Comparison of ENCODE assay signal across 9 mouse cellular contexts in the genomic region with DNA sequence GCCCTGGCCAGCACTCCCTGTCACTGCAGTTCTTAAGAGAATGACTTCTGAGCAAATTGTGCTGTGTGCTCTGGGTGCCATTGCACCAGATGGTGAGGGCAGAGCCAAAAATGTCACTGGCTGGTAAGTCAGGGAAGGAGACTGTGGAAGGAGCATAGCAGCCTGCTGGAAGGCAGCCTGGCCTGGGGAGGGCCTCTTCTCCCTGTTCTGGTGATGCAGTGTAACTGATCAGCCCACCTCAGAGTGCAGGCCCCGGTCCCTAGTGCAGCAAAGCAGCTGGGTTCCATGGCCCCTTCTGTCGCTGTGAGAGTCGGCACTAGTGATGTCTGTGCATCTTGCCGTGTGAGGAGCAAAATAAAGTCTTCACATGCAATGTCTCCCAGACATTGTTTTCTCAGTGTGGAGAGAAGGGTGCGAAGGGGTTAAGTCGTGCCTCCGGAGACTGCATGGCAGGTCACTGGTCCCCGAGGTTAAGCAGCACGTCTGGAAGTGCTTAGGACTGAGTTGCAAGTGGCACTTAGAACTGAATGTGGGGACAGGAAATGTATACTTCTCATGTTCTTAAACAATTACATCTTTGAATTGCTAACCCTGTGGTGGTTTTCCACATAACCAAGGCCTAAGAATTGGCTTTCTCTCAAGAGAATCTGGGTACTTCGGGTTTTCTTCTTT.
DNase-seq lines count a peak whose midpoint lies in the region; ATAC-seq lines count a peak whose summit lies in the region.
"Had no signal": no experiment of that assay in that cellular context is flagged by ENCODE, and none has a peak within 500 bp of the region (broad histone marks: within the 10 kb centered on the region; RNA-seq: fewer than 3 reads in every experiment).

No protein-coding gene starts in this region.

- H3K4me3 ChIP-seq in forebrain, embryonic 16.5 days (replicated peaks; ENCODE audit: low read length) = no peak overlapping the region
- no peak overlapping the region for H3K4me3 ChIP-seq in midbrain, embryonic 15.5 days

- peaks cover 14% of the 10 kb centered on the region for H3K4me1 ChIP-seq in forebrain, embryonic 16.5 days (replicated peaks; ENCODE audit: control insufficient read depth, insufficient read depth, low read length)
- peaks cover 20% of the 10 kb centered on the region for H3K4me1 ChIP-seq in midbrain, embryonic 15.5 days

- H3K9ac ChIP-seq in forebrain, embryonic 16.5 days (replicated peaks; ENCODE audit: low read depth, low read length) = no peak overlapping the region
- H3K9ac ChIP-seq in midbrain, embryonic 15.5 days = no peak overlapping the region

- WGBS in forebrain, embryonic 16.5 days = 37% methylated on average over 10 of the region's 10 CpGs
- WGBS in midbrain, embryonic 15.5 days = 27% methylated on average over 10 of the region's 10 CpGs

- no peak overlapping the region for H3K4me2 ChIP-seq in forebrain, embryonic 16.5 days (ENCODE audit: low read length)
- H3K4me2 ChIP-seq in midbrain, embryonic 15.5 days = no peak overlapping the region

- peak; percentile 85 for DNase-seq in left cerebral cortex, postnatal 4 days
- DNase-seq in left cerebral cortex, adult 11 months (ENCODE audit: low spot score) = no peak
- peak; percentile 85 to 87 for DNase-seq in cerebellum, postnatal 25 days
- DNase-seq in thymus, postnatal 36 days = no peak
- no peak for DNase-seq in thymus, postnatal 0 days (ENCODE audit: low spot score)
- no peak for DNase-seq in thymus, postnatal 10 days (ENCODE audit: low spot score in 2 of 2)
- DNase-seq: lung, postnatal 36 days had no signal

- H3K27me3 ChIP-seq in forebrain, embryonic 16.5 days (replicated peaks; ENCODE audit: control insufficient read depth, insufficient read depth, low read length) = no peaks in the 10 kb centered on the region
- no peaks in the 10 kb centered on the region for H3K27me3 ChIP-seq in midbrain, embryonic 15.5 days (replicated peaks)

- intact Hi-C loops in left cerebral cortex, postnatal 4 days (cut with DNase I) = no loop called here

- ATAC-seq in forebrain, embryonic 16.5 days = peak; percentile 77
- ATAC-seq in midbrain, embryonic 15.5 days (replicated peaks) = peak; percentile 62; the same call in 1 of the 2 replicates

- peak overlapping the region; percentile 1; the same call in 1 of the 2 replicates for H3K27ac ChIP-seq in forebrain, embryonic 16.5 days (ENCODE audit: low read length)
- 0 out of 2 replicates have a peak overlapping the region, but pooled peaks have one; percentile 7 for H3K27ac ChIP-seq in midbrain, embryonic 15.5 days

- H3K36me3 ChIP-seq in forebrain, embryonic 16.5 days (ENCODE audit: control insufficient read depth, insufficient read depth) = no peaks in the 10 kb centered on the region
- no peaks in the 10 kb centered on the region for H3K36me3 ChIP-seq in midbrain, embryonic 15.5 days (replicated peaks)

- H3K9me3 ChIP-seq in forebrain, embryonic 16.5 days (ENCODE audit: control insufficient read depth, low read length) = no peaks in the 10 kb centered on the region
- no peaks in the 10 kb centered on the region for H3K9me3 ChIP-seq in midbrain, embryonic 15.5 days

Comparison
In these comparisons a context has a peak if more than half of its experiments do, and no peak if none do; other contexts are left out.
1. DNase-seq: peak in left cerebral cortex, postnatal 4 days (single experiment) and cerebellum, postnatal 25 days (2 of 2); none in left cerebral cortex, adult 11 months (single experiment), thymus, postnatal 36 days (0 of 2), thymus, postnatal 0 days (single experiment) and thymus, postnatal 10 days (0 of 2).